In the genomic region with DNA sequence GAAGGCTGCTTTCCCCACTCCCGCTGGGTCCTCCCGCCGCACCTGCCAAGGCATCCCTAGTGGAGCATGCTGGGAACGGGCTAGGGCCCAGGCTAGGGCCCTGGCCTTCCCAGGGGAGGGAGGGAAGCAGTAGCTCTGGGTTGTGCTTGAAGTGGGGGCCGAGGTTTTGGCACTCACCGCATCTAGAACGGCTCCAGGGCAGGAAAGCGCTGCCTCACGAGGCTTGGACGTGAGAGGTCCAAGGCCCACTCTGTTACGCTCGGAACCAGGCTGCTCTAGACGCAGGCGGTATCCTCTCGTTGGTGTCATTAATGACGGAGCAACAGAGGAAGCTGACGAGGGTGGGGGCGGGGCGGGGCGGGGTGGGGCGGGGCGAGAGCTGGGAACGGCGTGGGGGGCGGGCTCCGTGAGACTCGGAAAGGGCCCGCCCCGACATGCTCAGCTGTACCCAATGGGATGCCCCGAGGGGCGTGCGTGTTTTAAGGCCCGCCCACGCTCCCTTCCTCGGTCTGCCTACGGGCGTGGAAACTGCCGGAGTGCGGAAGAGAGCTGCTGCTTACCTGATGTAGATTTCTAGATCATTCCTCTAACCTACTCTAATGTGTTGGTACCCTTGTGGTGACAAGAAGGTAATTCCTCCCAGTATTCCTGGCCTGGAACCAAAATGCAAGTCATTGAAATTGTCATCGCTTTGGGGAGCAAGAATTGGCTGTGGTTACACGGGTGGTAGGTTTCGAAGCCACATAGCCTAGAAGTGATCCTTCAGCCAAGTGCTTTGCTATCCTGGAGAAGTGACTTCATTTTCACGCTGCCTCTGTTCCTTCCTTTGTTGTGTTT, we compare ENCODE assay signal across 8 mouse cellular contexts. TPM values are rescaled to one million over a fixed set of nuclear protein-coding genes. Genes with fewer than 3 reads are reported as not detected.
A peak's percentile ranks its signal among the peaks of the same experiment; 100 is the strongest.
DNase-seq lines count a peak whose midpoint lies in the region; ATAC-seq lines count a peak whose summit lies in the region.

Gene C1galt1c1, minus strand, starts transcription at position 287 of the 837 bp plus-strand sequence.

- no peaks in the 10 kb centered on the region for H3K4me1 ChIP-seq in heart, embryonic 10.5 days
- no peaks in the 10 kb centered on the region for H3K4me1 ChIP-seq in kidney, embryonic 15.5 days

- peak within 1 kb of the TSS; percentile 55 for H3K4me2 ChIP-seq in kidney, embryonic 15.5 days

- peak within 1 kb of the TSS; percentile 61 for H3K4me3 ChIP-seq in heart, embryonic 10.5 days
- H3K4me3 ChIP-seq in kidney, embryonic 15.5 days (replicated peaks) = peak within 1 kb of the TSS; percentile 59

- peak within 1 kb of the TSS; percentile 91 for H3K27ac ChIP-seq in heart, embryonic 10.5 days
- H3K27ac ChIP-seq in kidney, embryonic 15.5 days = peak within 1 kb of the TSS; percentile 92

- DNase-seq in B cell, adult 2 months = peak; percentile 90 to 92
- DNase-seq in brain, adult 2 months (ENCODE audit: low read depth, low spot score) = peak; percentile 97
- peak; percentile 96 for DNase-seq in heart, embryonic 10.5 days (ENCODE audit: low spot score)
- peak; percentile 94 for DNase-seq in liver
- DNase-seq in spleen, postnatal 4 days (ENCODE audit: low spot score in 2 of 2) = peak; percentile 89 to 93

- no peaks in the 10 kb centered on the region for H3K36me3 ChIP-seq in heart, embryonic 10.5 days
- H3K36me3 ChIP-seq in kidney, embryonic 15.5 days = no peaks in the 10 kb centered on the region

- H3K9ac ChIP-seq in kidney, embryonic 15.5 days = peak within 1 kb of the TSS; percentile 55

- peak; percentile 98 for ATAC-seq in erythroblast, adult 5-6 weeks (replicated peaks; ENCODE audit: low FRiP score, poor library complexity, severe bottlenecking)
- ATAC-seq in kidney, embryonic 15.5 days (replicated peaks; ENCODE audit: low FRiP score) = peak; percentile 99
- ATAC-seq in monocyte, adult 5-6 weeks (replicated peaks; ENCODE audit: insufficient number of reproducible peaks, low FRiP score, low TSS enrichment, poor library complexity, severe bottlenecking) = peak; percentile 99

- WGBS in heart, embryonic 10.5 days = 21% methylated on average over 37 of the region's 43 CpGs
- 30% methylated on average over 27 of the region's 43 CpGs for WGBS in kidney, embryonic 15.5 days

- no peaks in the 10 kb centered on the region for H3K27me3 ChIP-seq in heart, embryonic 10.5 days (ENCODE audit: insufficient read depth, poor library complexity, severe bottlenecking)
- no peaks in the 10 kb centered on the region for H3K27me3 ChIP-seq in kidney, embryonic 15.5 days

- no peaks in the 10 kb centered on the region for H3K9me3 ChIP-seq in heart, embryonic 10.5 days
- H3K9me3 ChIP-seq in kidney, embryonic 15.5 days (replicated peaks) = no peaks in the 10 kb centered on the region

RNA-seq across cellular contexts. Expression of gene C1galt1c1, which starts in this region (rescaled TPM):
- 15.0 and 32.4 TPM in 2 replicates for total RNA-seq in erythroblast, adult 5-6 weeks (2015; ENCODE audit: low replicate concordance)
- 21.7 and 23.4 TPM in 2 replicates for total RNA-seq in erythroblast, adult 5-6 weeks (2017; ENCODE audit: low replicate concordance)
- polyA plus RNA-seq in heart, embryonic 10.5 days (2016; fragmentation: Nextera tagmentation; extraction: Ambion mirVana) = 28.0 and 28.4 TPM in 2 replicates
- polyA plus RNA-seq in kidney, embryonic 15.5 days (2015; fragmentation: Nextera tagmentation; extraction: Ambion mirVana) = 32.5 and 39.4 TPM in 2 replicates
- total RNA-seq in monocyte, adult 5-6 weeks (2017) = 39.5 to 62.2 TPM (median 51.7 TPM) in 3 replicates

Comparison
In these comparisons a context has a peak if more than half of its experiments do, and no peak if none do; other contexts are left out.
1. Peak in every context shown above with its lines: DNase-seq, ATAC-seq, H3K4me3 ChIP-seq and H3K27ac ChIP-seq.